Mouse (Mus musculus) frontal cortex, adult (tissue): ENCODE measurements around the gene Tmem86b.
A peak's percentile ranks its signal among the peaks of the same experiment; 100 is the strongest.
"Not testable (repeated sequence)": the region's sequence is repeated elsewhere in the genome, so short reads cannot be mapped to it uniquely, and the experiment has no call there.

Source experiments
- ATAC-seq: cut with Nextera tagmentation; 2 replicates; pipeline ENCODE4 v1.9.2; 2017; ENCODE audit warnings: mild to moderate bottlenecking, moderate library complexity, mixed read lengths; ENCODE audit not compliant: low TSS enrichment

The Tmem86b gene

DNA sequence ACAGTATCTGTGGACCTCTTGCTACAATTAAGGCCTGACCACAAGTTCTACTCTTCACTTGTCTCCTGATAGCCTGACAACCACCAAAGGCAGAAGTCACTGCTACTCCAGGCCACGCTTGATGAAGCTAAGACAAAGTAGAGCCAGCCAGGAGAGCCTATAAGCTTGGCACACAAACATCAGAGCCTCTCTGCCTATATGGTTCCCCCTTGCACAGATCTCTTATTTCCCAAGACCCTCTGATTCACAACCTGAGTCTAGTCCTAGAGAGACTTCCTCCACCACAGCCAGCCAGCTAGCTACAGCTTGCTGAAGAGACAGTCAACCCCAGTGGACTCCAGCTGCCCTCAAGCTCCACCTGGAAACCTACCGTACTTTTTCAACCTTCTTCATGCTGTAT is 16.8 kb upstream of the Tmem86b start:
- ATAC-seq: no peak

DNA sequence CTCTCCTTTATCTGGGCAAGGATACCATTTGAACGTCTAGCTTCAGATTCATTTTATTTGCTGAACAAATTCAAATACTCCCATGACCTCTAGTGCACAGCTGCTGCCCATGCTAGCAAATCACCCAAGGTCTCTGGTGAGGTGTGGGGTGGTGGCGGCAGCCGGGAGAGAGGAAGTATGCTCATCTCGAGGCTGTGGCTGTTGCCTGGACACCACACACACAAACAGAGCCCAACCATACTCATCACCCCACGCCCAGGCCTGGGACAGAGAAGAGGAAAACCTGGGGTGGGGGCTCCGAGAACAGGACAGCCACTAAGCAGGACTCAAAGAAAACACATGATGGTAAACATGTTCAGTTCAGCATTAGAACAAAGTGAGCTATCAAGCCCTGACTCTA is 16.1 kb upstream of the Tmem86b start:
- ATAC-seq: no peak

GRCm38 (mm10) chr7:4646806-4647205 is 15.6 kb upstream of the Tmem86b start:
- ATAC-seq: no peak

GRCm38 (mm10) chr7:4643225-4643624 is 12.0 kb upstream of the Tmem86b start:
- ATAC-seq: no peak

DNA sequence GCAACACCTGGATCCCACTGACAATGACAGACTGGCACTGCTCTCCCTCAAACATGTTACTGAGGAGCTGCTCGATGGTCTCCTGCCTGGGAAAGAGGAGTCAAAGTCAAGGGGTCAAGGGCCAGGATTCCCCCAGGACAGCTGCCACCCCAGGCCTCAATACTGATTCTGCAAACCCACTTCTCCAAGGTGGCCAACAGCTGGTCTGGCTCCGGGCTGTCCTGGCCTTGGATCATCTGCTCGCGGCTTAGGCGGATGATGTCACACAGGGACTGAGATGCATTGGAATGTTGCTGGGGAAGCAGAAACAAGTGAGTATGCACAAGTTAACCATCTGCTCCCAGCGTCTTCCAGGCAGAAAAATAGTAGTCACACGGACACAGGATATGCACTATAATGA is 10.7 kb upstream of the Tmem86b start:
- no peak for ATAC-seq

DNA sequence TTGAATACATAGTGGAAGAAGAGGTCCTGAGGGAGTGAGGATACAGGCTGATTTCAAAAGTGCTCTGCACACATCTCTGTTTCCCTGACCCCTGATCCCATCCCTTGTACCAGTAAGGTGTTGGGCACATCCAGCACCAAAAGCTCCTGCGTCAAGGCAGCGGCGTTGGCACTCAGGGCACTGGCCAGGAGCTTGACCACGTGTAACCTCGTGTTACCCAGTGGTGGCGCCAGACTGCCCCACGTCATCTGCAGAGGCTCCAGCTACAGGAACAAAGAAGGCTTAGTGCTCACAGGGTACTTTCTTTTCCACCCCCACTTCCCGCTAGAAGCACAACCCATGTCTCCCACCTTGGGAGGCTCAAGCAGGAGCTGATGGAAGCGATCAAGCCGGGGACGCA is 9.9 kb upstream of the Tmem86b start:
- peak; percentile 70 for ATAC-seq

DNA sequence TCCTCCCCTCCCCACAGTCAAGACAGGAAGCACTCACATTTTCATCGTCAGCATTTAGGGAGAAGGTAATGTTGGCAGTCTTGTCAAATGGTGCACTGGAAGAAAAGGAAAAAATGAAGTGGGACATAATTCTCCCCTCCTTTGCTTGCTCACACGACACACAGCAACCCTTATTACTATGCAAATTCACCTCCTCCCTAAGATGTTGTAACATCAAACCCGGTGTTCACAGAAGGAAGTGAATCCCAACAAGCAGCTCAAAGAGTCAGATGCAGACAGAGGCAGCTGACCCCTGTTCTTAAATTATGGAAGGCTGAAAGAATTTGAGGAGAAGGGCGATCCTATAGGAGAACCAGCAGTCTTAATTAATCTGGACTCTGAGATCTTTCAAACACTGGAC is 5.0 kb upstream of the Tmem86b start:
- ATAC-seq: no peak

- no peak for ATAC-seq
Measured at GRCm38 (mm10) chr7:4630198-4630597, 1.0 kb downstream of the Tmem86b start.

GRCm38 (mm10) chr7:4629586-4629985 is 1.6 kb downstream of the Tmem86b start:
- ATAC-seq: no peak

- no peak for ATAC-seq
Measured at GRCm38 (mm10) chr7:4625928-4626327, 5.3 kb downstream of the Tmem86b start.

DNA sequence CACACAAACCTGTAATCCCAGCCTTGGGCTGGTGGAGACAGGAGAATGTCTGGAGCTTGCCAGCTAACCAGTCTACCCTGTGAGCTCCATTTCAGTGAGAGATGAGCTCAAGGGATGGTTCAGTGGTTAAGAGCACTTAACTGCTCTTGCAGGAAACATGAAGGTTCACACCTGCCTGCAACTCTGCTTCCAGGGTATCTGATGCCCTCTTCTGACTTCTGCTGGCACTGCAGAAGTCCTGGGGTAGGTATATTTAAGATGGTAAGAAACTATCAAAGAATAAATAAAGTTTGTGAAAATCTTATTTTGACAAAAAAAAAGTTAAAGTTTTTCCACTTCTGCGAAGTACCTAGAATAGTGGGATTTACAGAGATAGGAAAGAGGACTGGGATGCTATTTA is 6.9 kb downstream of the Tmem86b start:
- no peak for ATAC-seq

DNA sequence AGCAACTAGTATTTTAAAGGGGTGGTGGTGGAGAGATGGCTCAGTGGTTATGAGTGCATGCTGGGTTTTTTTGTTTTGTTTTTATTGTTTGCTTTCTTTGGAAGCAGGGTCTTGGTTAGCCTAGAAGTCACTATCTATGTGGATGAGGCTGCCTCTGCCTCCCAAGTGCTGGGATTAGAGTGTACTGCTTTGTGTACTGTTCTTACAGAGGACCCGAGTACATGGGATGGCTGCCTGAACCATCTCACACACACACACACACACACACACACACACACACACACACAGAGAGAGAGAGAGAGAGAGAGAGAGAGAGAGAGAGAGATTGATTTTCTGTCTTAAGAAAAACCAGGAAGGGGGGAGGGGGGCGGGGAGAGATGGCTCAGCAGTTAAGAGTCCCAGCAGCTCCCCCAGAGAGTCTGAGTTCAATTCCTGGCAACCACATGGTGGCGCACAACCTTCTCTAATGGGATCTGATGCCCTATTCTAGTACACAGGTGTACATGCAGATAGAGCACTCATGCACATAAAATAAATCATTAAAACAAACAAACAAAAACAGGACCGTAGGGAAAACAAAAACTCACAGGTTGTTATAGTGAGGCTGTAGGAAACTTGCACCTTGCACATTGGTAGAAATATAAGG is 7.6 kb downstream of the Tmem86b start:
- ATAC-seq: no peak

DNA sequence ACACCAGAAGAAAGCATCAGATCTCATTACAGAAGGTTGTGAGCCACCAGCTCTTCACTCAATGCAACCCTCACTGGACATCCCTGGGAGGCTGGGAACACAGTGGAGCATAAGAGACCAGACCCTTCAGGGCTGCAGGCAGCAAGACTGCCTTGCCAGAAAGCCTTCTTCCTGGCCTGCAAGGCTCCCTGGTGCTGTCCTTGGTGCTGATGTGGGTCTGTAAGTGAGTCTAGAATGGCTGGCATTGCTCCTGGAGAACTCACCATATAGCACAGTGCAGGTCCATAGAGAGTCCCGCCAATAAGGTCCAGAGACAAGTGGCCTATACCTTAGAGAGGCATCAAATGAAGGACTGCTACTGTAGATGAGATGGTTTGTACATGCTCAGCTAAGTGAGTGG is 11.2 kb downstream of the Tmem86b start:
- no peak for ATAC-seq

DNA sequence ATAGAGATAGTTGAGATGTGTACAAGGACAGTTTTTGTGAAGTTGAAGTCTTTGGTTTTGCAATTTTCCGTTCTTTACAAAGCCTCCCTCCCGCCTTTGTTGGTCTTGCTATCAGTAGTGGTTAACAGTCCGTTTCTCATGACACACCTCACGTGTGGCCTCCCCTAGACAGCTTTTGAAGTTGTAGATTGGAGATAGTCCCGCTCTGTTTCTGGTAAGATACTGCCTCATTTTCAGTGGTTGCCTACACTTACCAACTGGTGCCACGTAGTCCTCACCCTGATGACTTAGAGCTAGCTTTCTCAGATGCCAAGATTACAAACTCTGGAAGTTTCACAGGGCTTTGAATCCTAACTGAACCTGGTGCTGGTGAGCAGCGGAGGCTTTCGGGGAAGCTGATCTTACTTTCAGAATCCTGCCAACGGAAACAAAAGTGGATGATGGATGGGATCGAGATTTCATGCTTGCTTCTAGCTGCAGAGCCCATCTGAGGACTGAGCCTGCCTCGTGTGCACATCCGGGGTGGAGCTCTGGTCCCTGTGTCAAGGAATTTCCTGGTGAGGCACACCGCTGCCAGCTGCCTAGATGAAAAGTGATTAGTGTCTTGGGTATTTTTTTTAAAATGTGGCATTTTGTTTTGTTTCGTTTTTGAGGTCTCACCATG is 17.4 kb downstream of the Tmem86b start:
- ATAC-seq: no peak

DNA sequence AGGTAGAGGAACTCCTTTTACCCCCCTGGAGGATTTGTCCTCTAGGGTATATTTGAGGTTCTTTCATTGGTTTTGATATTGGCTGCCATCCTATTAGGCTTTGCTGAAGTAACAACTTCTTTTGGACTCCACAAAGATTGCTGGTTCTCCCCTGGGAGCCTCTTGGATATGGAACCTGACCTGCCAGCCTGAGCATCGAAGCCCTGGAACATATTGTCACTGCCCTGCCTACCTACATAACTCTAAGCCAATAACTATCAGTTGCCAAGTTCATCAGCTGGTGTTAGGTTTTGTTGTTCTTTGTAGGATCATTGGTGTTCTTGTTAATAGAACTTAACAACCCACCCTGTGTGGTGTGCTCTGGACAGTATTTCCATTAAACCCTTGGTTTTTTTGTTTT is 18.3 kb downstream of the Tmem86b start:
- no peak for ATAC-seq

- no peak for ATAC-seq
Measured at GRCm38 (mm10) chr7:4612386-4612785, 18.8 kb downstream of the Tmem86b start.

GRCm38 (mm10) chr7:4611921-4612341 is 19.3 kb downstream of the Tmem86b start:
- no peak for ATAC-seq

DNA sequence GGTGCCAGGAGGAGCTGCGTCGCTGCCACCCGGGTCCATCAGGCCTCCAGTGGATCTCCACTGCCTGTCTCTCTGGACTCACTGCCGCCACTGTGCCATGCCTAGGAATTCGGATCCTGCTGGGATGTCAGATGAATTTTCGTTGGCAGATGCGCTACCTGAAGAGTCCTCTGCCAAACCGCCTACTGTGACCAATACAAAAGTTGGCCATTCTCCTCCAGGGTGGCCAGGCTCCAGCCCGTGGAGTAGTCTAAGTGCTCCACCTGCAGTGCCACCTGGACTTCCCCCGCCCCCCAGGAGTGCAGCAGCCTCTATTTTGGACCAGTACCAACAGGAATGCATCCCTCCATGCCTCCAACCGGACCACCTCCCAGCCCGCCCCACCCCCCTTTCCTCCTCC is 19.7 kb downstream of the Tmem86b start:
- ATAC-seq: no peak

DNA sequence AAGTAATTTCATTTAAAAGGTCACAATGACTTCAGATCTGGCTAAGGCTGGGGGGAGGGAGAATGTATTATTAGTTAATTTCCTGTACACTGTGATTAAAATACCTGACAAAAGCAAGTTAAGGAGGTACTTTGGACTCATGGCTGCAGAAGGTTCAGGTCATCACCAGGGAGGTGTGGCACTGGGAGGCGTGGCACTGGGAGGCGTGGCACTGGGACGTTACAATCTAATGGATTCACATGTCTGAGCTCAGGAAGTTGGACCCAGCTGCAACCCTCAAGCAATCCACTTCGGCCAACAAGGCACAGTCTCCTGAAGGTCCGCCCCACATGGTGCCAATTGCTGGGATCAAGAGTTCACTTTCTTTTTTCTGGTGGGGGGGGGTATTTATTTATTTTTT is 23.2 kb downstream of the Tmem86b start:
- ATAC-seq: no peak

- ATAC-seq: no peak
Measured at GRCm38 (mm10) chr7:4603873-4604272, 27.3 kb downstream of the Tmem86b start, which contains the start of gene Ptprh. TSS of gene Ptprh (minus strand) at chr7:4604041.

- ATAC-seq: no peak
Measured at GRCm38 (mm10) chr7:4602969-4603368, 28.3 kb downstream of the Tmem86b start.

DNA sequence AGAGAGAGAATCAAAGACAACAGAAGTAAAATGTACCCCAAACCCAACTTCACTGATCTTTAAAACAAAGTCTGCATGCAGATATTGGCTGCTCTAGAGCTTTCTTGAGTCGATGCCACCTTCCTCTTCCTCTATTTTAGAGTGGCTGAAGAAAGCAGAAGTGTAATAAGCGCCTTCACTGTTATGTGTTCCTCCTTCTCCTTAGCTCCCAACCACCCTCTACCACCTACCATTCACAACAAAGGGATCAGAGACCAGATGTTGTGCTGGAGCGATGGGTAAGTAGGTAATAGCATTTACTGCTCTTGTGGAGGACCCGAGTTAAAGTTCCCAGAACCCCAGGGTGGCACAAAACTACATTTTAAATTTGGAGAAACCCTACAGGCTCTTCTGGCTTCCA is 34.2 kb downstream of the Tmem86b start:
- ATAC-seq: not testable (repeated sequence)

DNA sequence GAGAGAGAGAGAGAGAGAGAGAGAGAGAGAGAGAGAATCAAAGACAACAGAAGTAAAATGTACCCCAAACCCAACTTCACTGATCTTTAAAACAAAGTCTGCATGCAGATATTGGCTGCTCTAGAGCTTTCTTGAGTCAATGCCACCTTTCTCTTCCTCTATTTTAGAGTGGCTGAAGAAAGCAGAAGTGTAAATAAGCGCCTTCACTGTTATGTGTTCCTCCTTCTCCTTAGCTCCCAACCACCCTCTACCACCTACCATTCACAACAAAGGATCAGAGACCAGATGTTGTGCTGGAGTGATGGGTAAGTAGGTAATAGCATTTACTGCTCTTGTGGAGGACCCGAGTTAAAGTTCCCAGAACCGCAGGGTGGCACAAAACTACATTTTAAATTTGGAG is 49.7 kb downstream of the Tmem86b start:
- ATAC-seq: not testable (repeated sequence)
